Mouse (Mus musculus) kidney, adult 2 months (tissue): ENCODE data around the gene Midn.

Source experiments
- CTCF ChIP-seq: fragments of 200-500 bp; conservative IDR thresholded peaks from 2 replicates; pipeline ENCODE4 v1.5.1; 2011; ENCODE audit warnings: low read depth, mild to moderate bottlenecking, control low read depth, low read length, moderate library complexity, mixed read lengths; ENCODE audit not compliant: insufficient read depth, insufficient read length
- POLR2A ChIP-seq: fragments of 200-500 bp; IDR thresholded peaks from one replicate; pipeline ENCODE4 v1.6.1; 2011; ENCODE audit warnings: low read depth, low read length, control low read depth

GRCm38 (mm10) chr10:80172527-80173292 is 24.6 kb downstream of the Midn start, which contains the start of gene 1600002K03Rik:
- no peak for TF ChIP-seq CTCF
- TF ChIP-seq POLR2A: peak; percentile 88
